Mouse (Mus musculus) cortical plate, adult 2 months (tissue): ENCODE measurements around the gene Nat8f6.

ENCODE experiments used
- CTCF ChIP-seq: fragments of 200-500 bp; IDR thresholded peaks from 2 replicates; pipeline ENCODE4 v1.5.1; 2011; ENCODE audit warnings: mild to moderate bottlenecking, control low read depth, low read length; ENCODE audit not compliant: insufficient read depth; ENCODE audit errors: extremely low read depth
- POLR2A ChIP-seq: fragments of 200-500 bp; IDR thresholded peaks from 2 replicates; pipeline ENCODE4 v1.6.1; 2011; ENCODE audit warnings: mild to moderate bottlenecking, low read length, control low read depth; ENCODE audit not compliant: insufficient read depth; ENCODE audit errors: extremely low read depth

GRCm38 (mm10) chr6:85823382-85824090 is 2.8 kb upstream of the Nat8f6 start:
- TF ChIP-seq POLR2A (no peak), CTCF (no peak)
